Comparison of ENCODE assay signal across 16 mouse cellular contexts in the genomic region with DNA sequence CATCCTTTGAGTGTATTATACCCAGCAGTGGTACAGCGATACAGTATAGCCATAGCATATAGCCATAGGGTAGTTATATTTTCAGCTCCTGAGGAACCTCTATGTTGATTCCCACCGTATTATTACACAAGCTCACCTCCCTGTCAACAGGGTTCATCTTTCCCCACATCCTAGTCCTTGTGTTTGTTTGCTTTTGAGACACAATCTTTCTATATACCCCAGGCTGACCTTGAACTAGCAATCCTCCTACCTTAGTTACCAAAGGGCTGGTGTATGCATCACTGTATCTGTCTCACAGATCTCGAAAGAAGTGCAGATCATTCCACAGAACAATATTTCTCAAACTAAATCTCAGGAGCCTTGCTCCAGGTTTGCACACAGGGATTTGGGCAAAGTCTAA.
"Had no signal": no experiment of that assay in that cellular context is flagged by ENCODE, and none has a peak within 500 bp of the region (broad histone marks: within the 10 kb centered on the region; RNA-seq: fewer than 3 reads in every experiment).

No protein-coding gene starts in this region.

- H3K27me3 ChIP-seq: neural tube, embryonic 13.5 days; stomach, embryonic 15.5 days had no signal

- H3K9me3 ChIP-seq: neural tube, embryonic 13.5 days; neural tube, embryonic 15.5 days; stomach, embryonic 15.5 days had no signal

- H3K36me3 ChIP-seq: neural tube, embryonic 13.5 days; neural tube, embryonic 15.5 days; stomach, embryonic 15.5 days had no signal

- H3K4me3 ChIP-seq: neural tube, embryonic 13.5 days; neural tube, embryonic 15.5 days; stomach, embryonic 15.5 days had no signal

- H3K9ac ChIP-seq: neural tube, embryonic 13.5 days; neural tube, embryonic 15.5 days; stomach, embryonic 15.5 days had no signal

- DNase-seq: retina, postnatal 1 day; right cerebral cortex, adult 18-20 months; right cerebral cortex, postnatal 14 days; right cerebral cortex, postnatal 25 days; right cerebral cortex, postnatal 4 days; spleen, adult 18-20 months; thymus, adult 18-20 months; thymus, adult 2 months; thymus, postnatal 14 days; thymus, postnatal 25 days; thymus, postnatal 36 days; thymus, postnatal 4 days had no signal

- H3K27ac ChIP-seq: neural tube, embryonic 13.5 days; neural tube, embryonic 15.5 days; stomach, embryonic 15.5 days; stomach, postnatal 0 days had no signal

- H3K4me2 ChIP-seq: neural tube, embryonic 13.5 days; neural tube, embryonic 15.5 days; stomach, embryonic 15.5 days had no signal
